Mouse (Mus musculus) thymus, adult 2 months (tissue): ENCODE results near the gene Cmtm2b.

Source experiments
- CTCF ChIP-seq: fragments of 200-500 bp; IDR thresholded peaks from 2 replicates; pipeline ENCODE4 v1.5.1; 2012; ENCODE audit warnings: mild to moderate bottlenecking, control low read depth, low read length, moderate library complexity, borderline replicate concordance; ENCODE audit not compliant: control insufficient read depth, poor library complexity, insufficient read depth; ENCODE audit errors: extremely low read depth
- POLR2A ChIP-seq: fragments of 200-500 bp; IDR thresholded peaks from 2 replicates; pipeline ENCODE4 v1.6.1; 2012; ENCODE audit warnings: mild to moderate bottlenecking, low read length, control low read depth, moderate library complexity; ENCODE audit not compliant: control insufficient read depth, poor library complexity, insufficient read depth; ENCODE audit errors: extremely low read depth

- TF ChIP-seq CTCF, result no peak
- no peak for TF ChIP-seq POLR2A
These were observed 36.6 kb downstream of the Cmtm2b start for GRCm38 (mm10) chr8:104358637-104359036.
